Mouse (Mus musculus) spleen, adult 2 months (tissue): ENCODE measurements around the gene Prkci. TPM values are rescaled to one million over a fixed set of nuclear protein-coding genes. Genes with fewer than 3 reads are reported as not detected.

Experiments
- DNase-seq, 2 experiments: peaks; one replicate each; pipeline versions ENCODE4 v3.0.0 to v3.0.0-alpha.2; 2012 to 2021; ENCODE audit warnings: low spot score in 2 of 2, low read depth in 1 of 2
- H3K27ac ChIP-seq: fragments of 200-500 bp; 2 replicates; pipeline ENCODE4 v1.5.1; 2012; ENCODE audit warnings: low read length, inconsistent platforms; ENCODE audit not compliant: insufficient read depth
- H3K27me3 ChIP-seq: fragments of 200-500 bp; 2 replicates; pipeline ENCODE4 v1.6.1; 2012; ENCODE audit warnings: mild to moderate bottlenecking, moderate library complexity, low read length, inconsistent platforms; ENCODE audit not compliant: control insufficient read depth, insufficient read depth
- H3K36me3 ChIP-seq: fragments of 200-500 bp; 2 replicates; pipeline ENCODE4 v1.6.1; 2012; ENCODE audit warnings: mild to moderate bottlenecking, low read length, inconsistent platforms; ENCODE audit not compliant: control insufficient read depth, insufficient read depth
- H3K4me1 ChIP-seq: fragments of 200-500 bp; 2 replicates; pipeline ENCODE4 v1.6.1; 2011; ENCODE audit warnings: inconsistent platforms; ENCODE audit not compliant: control insufficient read depth, insufficient read depth, insufficient read length
- H3K4me3 ChIP-seq: fragments of 200-500 bp; 2 replicates; pipeline ENCODE4 v1.5.1; 2011; ENCODE audit warnings: mild to moderate bottlenecking, inconsistent platforms; ENCODE audit not compliant: insufficient read depth, insufficient read length; ENCODE audit errors: extremely low read depth
- CTCF ChIP-seq: fragments of 200-500 bp; IDR thresholded peaks from 2 replicates; pipeline ENCODE4 v1.5.1; 2011; ENCODE audit warnings: mild to moderate bottlenecking, inconsistent platforms; ENCODE audit not compliant: insufficient read depth, insufficient read length, insufficient replicate concordance; ENCODE audit errors: extremely low read depth
- POLR2A ChIP-seq: fragments of 200-500 bp; IDR thresholded peaks from 2 replicates; pipeline ENCODE4 v1.6.1; 2011; ENCODE audit warnings: low read depth, low read length, inconsistent platforms
- WGBS: fragments of 180-500 bp; shearing (Covaris S2); methylation state at CpG from one replicate; pipeline ENCODE4 v1.1.7; 2018; 5-methylcytosine and 5-hydroxymethylcytosine counted together
- polyA plus RNA-seq: library from polyadenylated mRNA; depleted of rRNA; stranded (reverse); fragments of >200 nt; gene quantifications from 2 replicates; pipeline ENCODE4 v1.2.3, GENCODE M21; 2012

Gene Prkci
- polyA plus RNA-seq, 1 experiment: 3.7 TPM

DNA sequence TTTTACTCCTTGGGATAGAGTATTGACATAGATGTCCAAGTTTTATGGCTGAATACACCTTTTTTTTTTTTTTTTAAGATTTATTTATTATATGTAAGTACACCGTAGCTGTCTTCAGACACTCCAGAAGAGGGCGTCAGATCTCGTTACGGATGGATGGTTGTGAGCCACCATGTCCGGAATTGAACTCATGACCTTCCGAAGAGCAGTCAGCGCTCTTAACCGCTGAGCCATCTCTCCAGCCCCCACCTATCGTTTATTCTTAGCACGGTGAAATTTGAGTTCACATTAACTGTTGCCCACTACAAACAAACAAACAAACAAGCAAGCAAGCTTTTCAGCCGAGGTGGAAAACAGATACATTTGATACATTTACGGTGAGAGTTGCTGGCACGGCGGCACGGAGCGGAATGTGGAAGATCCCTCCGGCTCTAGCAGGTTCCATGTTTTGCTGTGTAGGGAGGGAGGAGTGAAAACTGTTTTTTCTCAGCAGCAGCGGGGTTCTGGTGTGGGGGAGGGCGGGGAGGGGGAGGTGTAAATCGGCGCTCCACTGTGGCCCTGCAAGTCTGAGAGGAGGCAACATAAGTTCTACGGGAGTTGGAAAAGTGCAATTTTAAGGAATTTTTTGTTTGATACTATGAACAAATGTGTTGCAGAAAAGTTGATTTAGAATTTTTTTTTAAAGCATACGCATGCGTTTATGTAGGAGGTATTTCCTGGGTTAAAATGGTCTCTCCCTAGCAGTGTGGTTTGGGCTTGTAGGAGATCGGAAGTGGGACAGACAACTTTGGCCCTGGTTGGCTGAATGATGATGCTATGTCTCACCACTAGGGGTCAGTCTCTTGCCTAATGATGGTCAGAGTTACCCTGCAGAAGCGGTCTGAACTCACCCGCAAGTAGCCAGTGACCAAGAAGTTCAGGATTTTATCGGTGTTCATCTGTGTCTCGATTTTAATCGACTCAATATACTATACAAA, 61.4 kb downstream of the Prkci start:
- 1% methylated on average over 30 of the region's 30 CpGs for WGBS
- Histone ChIP-seq H3K4me3 (peak overlapping the region; percentile 55), H3K27ac (peak overlapping the region; percentile 27; the same call in 1 of the 2 replicates), H3K4me1 (no peaks in the 10 kb centered on the region; the same call in 1 of the 2 replicates), H3K36me3 (no peaks in the 10 kb centered on the region), H3K27me3 (no peaks in the 10 kb centered on the region)
- TF ChIP-seq CTCF (peak; percentile 79; the same call in 1 of the 2 replicates), POLR2A (no peak)
- DNase-seq: peak; percentile 61 to 69

DNA sequence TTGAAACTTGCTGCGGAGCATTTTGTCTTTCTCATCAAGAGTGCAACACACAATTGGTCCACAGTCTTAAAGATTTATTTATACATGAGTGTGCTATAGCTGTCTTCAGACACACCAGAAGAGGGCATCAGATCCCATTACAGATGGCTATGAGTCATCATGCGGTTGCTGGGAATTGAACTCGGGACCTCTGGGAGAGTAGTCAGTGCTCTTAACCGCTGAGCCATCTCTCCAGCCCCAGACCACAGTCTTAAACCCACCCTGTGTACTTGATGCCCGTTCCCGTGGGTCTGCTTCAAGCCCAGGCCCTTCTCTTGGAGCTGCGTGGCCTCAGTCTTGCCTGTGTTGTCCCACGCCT, 65.2 kb downstream of the Prkci start:
- no peak for DNase-seq
- Histone ChIP-seq H3K4me1 (no peaks in the 10 kb centered on the region; the same call in 1 of the 2 replicates), H3K27me3 (no peaks in the 10 kb centered on the region), H3K4me3 (peak overlapping the region; percentile 55; the same call in 1 of the 2 replicates), H3K36me3 (no peaks in the 10 kb centered on the region), H3K27ac (peak overlapping the region; percentile 71)
- 26% methylated on average over 8 of the region's 8 CpGs for WGBS
- TF ChIP-seq CTCF: no peak
- no peak for TF ChIP-seq POLR2A

DNA sequence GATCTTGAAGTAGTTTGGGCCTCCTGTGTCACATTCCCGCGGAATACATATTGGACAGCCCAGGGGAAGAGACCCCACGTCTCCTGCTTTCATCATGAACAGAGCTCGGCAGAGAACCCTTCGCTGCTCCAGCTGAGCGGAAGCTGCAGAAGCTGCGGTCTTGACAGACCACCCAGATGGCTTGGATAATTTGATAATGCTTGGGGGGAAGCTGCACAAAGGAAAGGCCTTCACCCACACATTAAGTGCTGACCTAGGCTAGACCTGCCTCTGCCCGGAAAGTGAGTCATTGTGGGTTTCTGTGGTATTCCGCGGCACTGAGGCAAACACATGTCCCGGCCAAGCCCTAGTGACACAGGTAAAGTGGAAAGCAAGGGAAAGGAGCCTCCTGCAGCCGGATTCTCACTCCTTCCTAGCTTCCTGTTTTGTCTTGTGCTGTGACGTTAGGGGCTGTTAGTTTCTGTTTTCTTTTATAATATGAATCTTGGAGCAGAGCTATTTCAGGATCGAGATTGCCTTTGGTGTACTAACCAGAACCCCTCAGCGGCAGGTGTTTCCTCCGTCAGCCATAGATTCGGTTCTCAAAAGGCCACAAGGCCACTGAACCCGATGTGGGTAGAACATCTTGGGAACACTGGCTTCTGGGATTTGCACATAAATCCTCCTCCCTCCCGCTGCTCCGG, 65.7 kb downstream of the Prkci start:
- Histone ChIP-seq H3K36me3 (no peaks in the 10 kb centered on the region), H3K4me3 (peak overlapping the region; percentile 55), H3K27ac (peak overlapping the region; percentile 71), H3K27me3 (no peaks in the 10 kb centered on the region), H3K4me1 (no peaks in the 10 kb centered on the region; the same call in 1 of the 2 replicates)
- no peak for TF ChIP-seq CTCF
- no peak for TF ChIP-seq POLR2A
- peak; percentile 31 to 45 for DNase-seq
- WGBS: 5% methylated on average over 20 of the region's 20 CpGs

DNA sequence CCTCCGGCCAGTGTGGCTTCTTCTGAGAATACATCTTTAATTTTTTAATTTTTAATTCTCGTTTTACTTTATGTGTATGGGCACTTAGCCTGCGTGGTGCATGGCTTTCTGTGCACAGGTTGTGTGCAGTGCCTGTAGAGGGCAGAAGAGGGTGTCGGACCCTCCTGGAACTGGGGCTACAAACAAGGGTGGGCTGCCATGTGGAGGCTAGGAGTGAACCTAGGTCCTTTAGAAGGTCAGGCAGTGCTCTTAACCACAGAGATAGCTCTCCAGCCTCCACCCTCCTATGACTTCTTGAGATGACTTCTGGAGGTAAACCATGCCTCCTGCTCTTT, 66.2 kb downstream of the Prkci start:
- Histone ChIP-seq H3K4me1 (no peaks in the 10 kb centered on the region; the same call in 1 of the 2 replicates), H3K27ac (peak overlapping the region; percentile 71), H3K4me3 (peak overlapping the region; percentile 55; the same call in 1 of the 2 replicates), H3K27me3 (no peaks in the 10 kb centered on the region), H3K36me3 (no peaks in the 10 kb centered on the region)
- peak in 1 of 2 experiments; percentile 44 for DNase-seq
- 4% methylated on average over 4 of the region's 4 CpGs for WGBS
- TF ChIP-seq POLR2A (no peak), CTCF (peak; percentile 41; the same call in 1 of the 2 replicates)

DNA sequence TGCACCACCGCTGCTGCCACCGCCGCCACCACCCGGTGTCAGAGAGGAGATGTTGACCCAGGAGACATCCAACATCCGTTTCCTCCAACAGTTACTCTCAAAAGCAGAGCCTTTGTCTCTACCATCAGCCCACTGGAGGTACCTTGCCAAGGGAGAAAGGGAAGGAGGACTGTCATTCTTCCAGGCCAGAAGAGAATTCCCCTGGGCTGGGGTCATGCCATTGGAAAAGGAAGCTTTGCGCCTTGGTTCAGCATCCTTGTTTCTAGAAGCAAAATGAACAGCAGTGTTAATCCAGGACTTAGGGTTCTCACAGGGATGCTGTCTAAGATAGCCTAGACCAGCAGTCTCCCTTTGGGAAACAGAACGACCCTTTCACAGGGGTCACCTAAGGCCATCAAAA, 66.8 kb downstream of the Prkci start:
- 46% methylated on average over 7 of the region's 7 CpGs for WGBS
- Histone ChIP-seq H3K27me3 (no peaks in the 10 kb centered on the region), H3K36me3 (no peaks in the 10 kb centered on the region), H3K4me1 (no peaks in the 10 kb centered on the region; the same call in 1 of the 2 replicates), H3K4me3 (no peak overlapping the region), H3K27ac (no peak overlapping the region)
- DNase-seq: no peak
- no peak for TF ChIP-seq CTCF
- TF ChIP-seq POLR2A: no peak

DNA sequence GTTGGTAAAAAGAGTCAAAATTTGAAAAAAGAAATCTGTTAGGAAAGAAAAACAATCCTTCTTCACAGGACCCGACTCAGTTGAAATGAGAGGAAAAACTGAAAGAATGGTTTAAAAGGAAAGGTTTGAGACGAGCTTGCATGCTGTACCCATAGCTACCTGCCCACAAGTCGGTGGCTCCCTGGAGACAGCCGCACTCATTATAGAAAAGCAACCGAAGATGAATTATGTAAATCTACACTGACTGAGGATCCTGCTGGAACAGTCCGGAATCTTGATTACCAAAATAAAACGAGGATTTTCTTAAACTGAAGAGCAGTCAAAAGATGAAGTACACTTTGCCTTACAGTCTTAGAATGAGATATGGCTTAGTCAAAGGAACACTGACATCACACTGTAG, 72.9 kb downstream of the Prkci start:
- no peaks in the 10 kb centered on the region for H3K36me3 ChIP-seq
- H3K27ac ChIP-seq: no peak overlapping the region
- WGBS: 80% methylated on average over 7 of the region's 7 CpGs
- no peaks in the 10 kb centered on the region for H3K4me1 ChIP-seq
- no peaks in the 10 kb centered on the region for H3K27me3 ChIP-seq
- H3K4me3 ChIP-seq: no peak overlapping the region
- no peak for TF ChIP-seq CTCF
- DNase-seq: no peak

DNA sequence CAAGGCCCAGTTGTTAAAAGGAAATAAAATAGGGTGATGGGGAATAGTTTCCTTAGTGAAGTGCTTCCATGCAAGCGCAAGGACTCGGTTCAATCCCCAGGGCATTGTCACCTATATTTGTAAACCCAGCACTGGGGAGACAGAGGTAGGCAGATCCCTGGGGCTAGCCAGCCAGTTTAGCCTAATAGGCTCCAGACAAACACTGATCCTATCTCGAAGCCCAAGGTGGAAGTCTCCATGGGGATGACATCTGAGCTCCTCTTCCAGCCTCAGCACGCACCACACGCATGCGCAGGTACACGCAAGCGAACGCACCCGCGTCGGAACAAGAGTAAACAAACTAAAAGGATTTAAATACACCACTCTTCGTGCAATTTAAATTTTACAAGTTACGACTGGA, 76.3 kb downstream of the Prkci start:
- Histone ChIP-seq H3K4me3 (no peak overlapping the region), H3K4me1 (no peaks in the 10 kb centered on the region), H3K27ac (no peak overlapping the region), H3K36me3 (no peaks in the 10 kb centered on the region), H3K27me3 (no peaks in the 10 kb centered on the region)
- no peak for DNase-seq
- TF ChIP-seq POLR2A (no peak), CTCF (no peak)
- WGBS: 86% methylated on average over 14 of the region's 14 CpGs
